Mouse (Mus musculus): ENCODE data around the gene Aph1c. TPM values are rescaled to one million over a fixed set of nuclear protein-coding genes. Genes with fewer than 3 reads are reported as not detected.
"Not testable (repeated sequence)": the region's sequence is repeated elsewhere in the genome, so short reads cannot be mapped to it uniquely, and the experiment has no call there.

Gene Aph1c
- polyA plus RNA-seq, 1 experiment = 0.22 TPM

GRCm38 (mm10) chr9:66801947-66802346 lies 32.6 kb downstream of the Aph1c start:
- 59% methylated on average over 12 of the region's 12 CpGs for WGBS
- TF ChIP-seq POLR2A (IDR thresholded peaks at IDR 0.05; ENCODE audit: low read depth, low read length) (no peak), CTCF (IDR thresholded peaks at IDR 0.05; ENCODE audit: extremely low read depth, insufficient read length, insufficient replicate concordance, low read depth, low read length) (no peak)
- Histone ChIP-seq H3K4me3 (ENCODE audit: low read depth, low read length) (no peak overlapping the region), H3K27me3 (ENCODE audit: control insufficient read depth, insufficient read depth, low read length) (peaks cover 3% of the 10 kb centered on the region; the same call in 1 of the 2 replicates), H3K4me1 (ENCODE audit: control insufficient read depth, insufficient read depth, insufficient read length, low read length) (0 out of 2 replicates have a peak, but pooled peaks cover 2% of the 10 kb centered on the region), H3K27ac (ENCODE audit: insufficient read depth, low read depth, low read length) (no peak overlapping the region), H3K36me3 (ENCODE audit: control insufficient read depth, insufficient read depth, low read length) (no peaks in the 10 kb centered on the region)

GRCm38 (mm10) chr9:66796739-66797138 lies 37.8 kb downstream of the Aph1c start, which contains the start of gene Gm10647:
TSS of gene Gm10647 (plus strand) at chr9:66797039.
- Histone ChIP-seq H3K36me3 (ENCODE audit: control insufficient read depth, insufficient read depth, low read length) (no peaks in the 10 kb centered on the region), H3K27ac (ENCODE audit: insufficient read depth, low read depth, low read length) (no peak within 1 kb of the TSS), H3K4me3 (ENCODE audit: low read depth, low read length) (peak within 1 kb of the TSS; percentile 74), H3K27me3 (ENCODE audit: control insufficient read depth, insufficient read depth, low read length) (no peaks in the 10 kb centered on the region), H3K4me1 (ENCODE audit: control insufficient read depth, insufficient read depth, insufficient read length, low read length) (no peaks in the 10 kb centered on the region)
- 79% methylated on average over 5 of the region's 5 CpGs for WGBS
- no peak for TF ChIP-seq POLR2A (IDR thresholded peaks at IDR 0.05; ENCODE audit: low read depth, low read length)

- H3K27me3 ChIP-seq (ENCODE audit: control insufficient read depth, insufficient read depth, low read length) = no peaks in the 10 kb centered on the region
- WGBS = under 1% methylated on average over 42 of the region's 42 CpGs
Measured at GRCm38 (mm10) chr9:66795464-66796324, 38.8 kb downstream of the Aph1c start, which contains the start of gene Aph1b. TSS of gene Aph1b (minus strand) at chr9:66795490.

GRCm38 (mm10) chr9:66794629-66795463 lies 39.7 kb downstream of the Aph1c start:
- H3K36me3 ChIP-seq (ENCODE audit: control insufficient read depth, insufficient read depth, low read length) = no peaks in the 10 kb centered on the region
- TF ChIP-seq CTCF (IDR thresholded peaks at IDR 0.05; ENCODE audit: extremely low read depth, insufficient read length, insufficient replicate concordance, low read depth, low read length) (no peak), POLR2A (IDR thresholded peaks at IDR 0.05; ENCODE audit: low read depth, low read length) (0 out of 2 replicates have a peak, but pooled peaks have one; percentile 6)
- 2% methylated on average over 43 of the region's 43 CpGs for WGBS
- no peaks in the 10 kb centered on the region for H3K27me3 ChIP-seq (ENCODE audit: control insufficient read depth, insufficient read depth, low read length)
- H3K4me1 ChIP-seq (ENCODE audit: control insufficient read depth, insufficient read depth, insufficient read length, low read length) = no peaks in the 10 kb centered on the region
- H3K4me3 ChIP-seq (ENCODE audit: low read depth, low read length) = peak overlapping the region; percentile 74
- H3K27ac ChIP-seq (ENCODE audit: insufficient read depth, low read depth, low read length) = peak overlapping the region; percentile 19; the same call in 1 of the 2 replicates

More at GRCm38 (mm10) chr9:66795464-66796324, 38.8 kb downstream of the Aph1c start, which contains the start of gene Aph1b:
- no peaks in the 10 kb centered on the region for H3K36me3 ChIP-seq (ENCODE audit: control insufficient read depth, insufficient read depth, low read length)
- no peak for TF ChIP-seq CTCF (IDR thresholded peaks at IDR 0.05; ENCODE audit: extremely low read depth, insufficient read length, insufficient replicate concordance, low read depth, low read length)
- TF ChIP-seq POLR2A (IDR thresholded peaks at IDR 0.05; ENCODE audit: low read depth, low read length) = 0 out of 2 replicates have a peak, but pooled peaks have one; percentile 34
- no peaks in the 10 kb centered on the region for H3K4me1 ChIP-seq (ENCODE audit: control insufficient read depth, insufficient read depth, insufficient read length, low read length)
- H3K27ac ChIP-seq (ENCODE audit: insufficient read depth, low read depth, low read length) = peak within 1 kb of the TSS; percentile 89
- peak within 1 kb of the TSS; percentile 74 for H3K4me3 ChIP-seq (ENCODE audit: low read depth, low read length)

GRCm38 (mm10) chr9:66787821-66788220 lies 46.7 kb downstream of the Aph1c start:
- Histone ChIP-seq H3K4me3 (ENCODE audit: low read depth, low read length) (no peak overlapping the region), H3K27me3 (ENCODE audit: control insufficient read depth, insufficient read depth, low read length) (no peaks in the 10 kb centered on the region), H3K27ac (ENCODE audit: insufficient read depth, low read depth, low read length) (no peak overlapping the region), H3K36me3 (ENCODE audit: control insufficient read depth, insufficient read depth, low read length) (no peaks in the 10 kb centered on the region), H3K4me1 (ENCODE audit: control insufficient read depth, insufficient read depth, insufficient read length, low read length) (no peaks in the 10 kb centered on the region)
- WGBS = 4% methylated on average over 2 of the region's 2 CpGs
- TF ChIP-seq CTCF (IDR thresholded peaks at IDR 0.05; ENCODE audit: extremely low read depth, insufficient read length, insufficient replicate concordance, low read depth, low read length) (no peak), POLR2A (IDR thresholded peaks at IDR 0.05; ENCODE audit: low read depth, low read length) (no peak)

DNA sequence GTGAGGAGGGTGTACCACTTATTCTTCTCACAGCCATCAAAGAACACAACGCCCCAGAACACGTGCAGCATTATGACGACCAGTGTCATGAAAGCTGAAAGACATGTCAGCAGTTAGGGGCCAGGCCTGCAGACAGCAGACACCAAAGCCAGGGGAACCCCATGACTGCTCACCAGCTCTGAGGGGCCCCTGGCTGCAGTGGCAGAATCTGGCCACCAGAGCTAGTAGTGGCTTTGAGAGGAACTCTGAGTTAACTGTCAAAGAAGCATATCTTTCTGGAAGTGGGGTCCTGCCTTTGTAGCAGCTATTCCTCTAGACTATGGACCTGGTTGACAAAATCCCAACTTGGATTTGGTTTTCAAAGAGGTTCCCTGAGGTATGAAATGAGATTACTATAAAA lies 50.0 kb downstream of the Aph1c start:
- not testable (repeated sequence) for H3K27ac ChIP-seq (ENCODE audit: insufficient read depth, low read depth, low read length); H3K27me3 ChIP-seq (ENCODE audit: control insufficient read depth, insufficient read depth, low read length); H3K4me3 ChIP-seq (ENCODE audit: low read depth, low read length); H3K4me1 ChIP-seq (ENCODE audit: control insufficient read depth, insufficient read depth, insufficient read length, low read length); H3K36me3 ChIP-seq (ENCODE audit: control insufficient read depth, insufficient read depth, low read length)
- WGBS = 90% methylated on average over 2 of the region's 3 CpGs
- peak; percentile 9; the same call in 1 of the 2 replicates for TF ChIP-seq CTCF (IDR thresholded peaks at IDR 0.05; ENCODE audit: extremely low read depth, insufficient read length, insufficient replicate concordance, low read depth, low read length)

GRCm38 (mm10) chr9:66770701-66771100 lies 63.8 kb downstream of the Aph1c start:
- H3K4me1 ChIP-seq (ENCODE audit: control insufficient read depth, insufficient read depth, insufficient read length, low read length) = peaks cover 10% of the 10 kb centered on the region; the same call in 1 of the 2 replicates
- no peaks in the 10 kb centered on the region for H3K27me3 ChIP-seq (ENCODE audit: control insufficient read depth, insufficient read depth, low read length)
- H3K4me3 ChIP-seq (ENCODE audit: low read depth, low read length) = no peak overlapping the region
- H3K27ac ChIP-seq (ENCODE audit: insufficient read depth, low read depth, low read length) = no peak overlapping the region
- TF ChIP-seq POLR2A (IDR thresholded peaks at IDR 0.05; ENCODE audit: low read depth, low read length) (no peak), CTCF (IDR thresholded peaks at IDR 0.05; ENCODE audit: extremely low read depth, insufficient read length, insufficient replicate concordance, low read depth, low read length) (no peak)
- no peaks in the 10 kb centered on the region for H3K36me3 ChIP-seq (ENCODE audit: control insufficient read depth, insufficient read depth, low read length)

Measured in small intestine, adult 2 months (tissue).